Mouse (Mus musculus): ENCODE data around the gene Gp9. TPM values are rescaled to one million over a fixed set of nuclear protein-coding genes. Genes with fewer than 3 reads are reported as not detected.
"Not testable (repeated sequence)": the region's sequence is repeated elsewhere in the genome, so short reads cannot be mapped to it uniquely, and the experiment has no call there.

The Gp9 gene
- total RNA-seq, 4 experiments from 2014 or later, result 0.81 to 3.6 (median 1.6) TPM

GRCm38 (mm10) chr6:87750184-87750910 lies 27.5 kb upstream of the Gp9 start:
- no peak for DNase-seq (ENCODE audit: low spot score)

GRCm38 (mm10) chr6:87751574-87751973 lies 26.3 kb upstream of the Gp9 start:
- DNase-seq (ENCODE audit: low spot score), result no peak

- DNase-seq (ENCODE audit: low spot score), result no peak
Measured at GRCm38 (mm10) chr6:87755196-87755595, 22.7 kb upstream of the Gp9 start.

GRCm38 (mm10) chr6:87756896-87757295 lies 21.0 kb upstream of the Gp9 start:
- no peak for DNase-seq (ENCODE audit: low spot score)

GRCm38 (mm10) chr6:87759404-87759803 lies 18.5 kb upstream of the Gp9 start:
- no peak for DNase-seq (ENCODE audit: low spot score)

- DNase-seq (ENCODE audit: low spot score), result no peak
Measured at GRCm38 (mm10) chr6:87759850-87760249, 18.0 kb upstream of the Gp9 start.

GRCm38 (mm10) chr6:87762161-87762560 lies 15.7 kb upstream of the Gp9 start:
- no peak for DNase-seq (ENCODE audit: low spot score)

GRCm38 (mm10) chr6:87763376-87764280 lies 14.2 kb upstream of the Gp9 start:
- DNase-seq (ENCODE audit: low spot score), result peak; percentile 38

GRCm38 (mm10) chr6:87764296-87764695 lies 13.6 kb upstream of the Gp9 start:
- DNase-seq (ENCODE audit: low spot score), result not testable (repeated sequence)

- no peak for DNase-seq (ENCODE audit: low spot score)
Measured at GRCm38 (mm10) chr6:87770626-87771025, 7.2 kb upstream of the Gp9 start.

- DNase-seq (ENCODE audit: low spot score), result no peak
Measured at GRCm38 (mm10) chr6:87774466-87774865, 3.4 kb upstream of the Gp9 start.

GRCm38 (mm10) chr6:87774909-87775308 lies 3.0 kb upstream of the Gp9 start:
- DNase-seq (ENCODE audit: low spot score), result no peak

- no peak for DNase-seq (ENCODE audit: low spot score)
Measured at GRCm38 (mm10) chr6:87775588-87776245, 2.2 kb upstream of the Gp9 start.

GRCm38 (mm10) chr6:87776663-87777062 lies 1.2 kb upstream of the Gp9 start:
- DNase-seq (ENCODE audit: low spot score), result no peak

- no peak for DNase-seq (ENCODE audit: low spot score)
Measured at GRCm38 (mm10) chr6:87778294-87779173, 662 bp downstream of the Gp9 start.

- DNase-seq (ENCODE audit: low spot score), result no peak
Measured at GRCm38 (mm10) chr6:87779174-87780165, 1.6 kb downstream of the Gp9 start.

GRCm38 (mm10) chr6:87780546-87781301 lies 2.9 kb downstream of the Gp9 start:
- DNase-seq (ENCODE audit: low spot score), result no peak

GRCm38 (mm10) chr6:87784033-87784432 lies 6.2 kb downstream of the Gp9 start:
- no peak for DNase-seq (ENCODE audit: low spot score)

- DNase-seq (ENCODE audit: low spot score), result no peak
Measured at GRCm38 (mm10) chr6:87786621-87787020, 8.7 kb downstream of the Gp9 start.
